Mouse (Mus musculus): Measurements from ENCODE around the gene Ctnnbip1. TPM values are rescaled to one million over a fixed set of nuclear protein-coding genes. Genes with fewer than 3 reads are reported as not detected.

Ctnnbip1 gene
- polyA plus RNA-seq (2014; fragmentation: Nextera tagmentation; extraction: Ambion mirVana), result 63.4 and 65.2 TPM in 2 replicates

GRCm38 (mm10) chr4:149517868-149518340 is at the start of gene Ctnnbip1:
TSS of gene Ctnnbip1 (plus strand) at chr4:149518236.
- WGBS, result under 1% methylated on average over 43 of the region's 46 CpGs
- peak; percentile 98 for DNase-seq (ENCODE audit: low spot score)
- H3K27me3 ChIP-seq (ENCODE audit: control insufficient read depth, insufficient read depth, low read length), result no peaks in the 10 kb centered on the region
- H3K9ac ChIP-seq (ENCODE audit: low read depth, low read length), result peak within 1 kb of the TSS; percentile 88
- peak within 1 kb of the TSS; percentile 91 for H3K4me2 ChIP-seq (replicated peaks; ENCODE audit: low read depth, low read length)
- 0 out of 2 replicates have a peak, but pooled peaks cover 6% of the 10 kb centered on the region for H3K4me1 ChIP-seq (replicated peaks; ENCODE audit: control insufficient read depth, insufficient read depth, low read length)
- H3K9me3 ChIP-seq (ENCODE audit: control insufficient read depth, low read length), result no peaks in the 10 kb centered on the region
- peak within 1 kb of the TSS; percentile 87 for H3K4me3 ChIP-seq (ENCODE audit: low read depth, low read length)
- peak; percentile 99 for ATAC-seq (ENCODE audit: low FRiP score)
- H3K36me3 ChIP-seq (ENCODE audit: control insufficient read depth, insufficient read depth, low read length), result no peaks in the 10 kb centered on the region
- peak within 1 kb of the TSS; percentile 62; the same call in 1 of the 2 replicates for H3K27ac ChIP-seq (ENCODE audit: low read depth, low read length)

- H3K36me3 ChIP-seq (ENCODE audit: control insufficient read depth, insufficient read depth, low read length), result no peaks in the 10 kb centered on the region; the same call in 1 of the 2 replicates
- no peak for ATAC-seq (ENCODE audit: low FRiP score)
- DNase-seq (ENCODE audit: low spot score), result no peak
Measured at GRCm38 (mm10) chr4:149469557-149469956, 48.5 kb upstream of the Ctnnbip1 start.

GRCm38 (mm10) chr4:149475096-149475495 is 42.9 kb upstream of the Ctnnbip1 start:
- WGBS, result 84% methylated on average over 7 of the region's 7 CpGs
- Histone ChIP-seq H3K4me2 (replicated peaks; ENCODE audit: low read depth, low read length) (no peak overlapping the region), H3K9ac (ENCODE audit: low read depth, low read length) (no peak overlapping the region), H3K4me1 (replicated peaks; ENCODE audit: control insufficient read depth, insufficient read depth, low read length) (no peaks in the 10 kb centered on the region), H3K27me3 (ENCODE audit: control insufficient read depth, insufficient read depth, low read length) (no peaks in the 10 kb centered on the region), H3K36me3 (ENCODE audit: control insufficient read depth, insufficient read depth, low read length) (no peaks in the 10 kb centered on the region; the same call in 1 of the 2 replicates), H3K27ac (ENCODE audit: low read depth, low read length) (no peak overlapping the region), H3K4me3 (ENCODE audit: low read depth, low read length) (no peak overlapping the region), H3K9me3 (ENCODE audit: control insufficient read depth, low read length) (no peaks in the 10 kb centered on the region)
- DNase-seq (ENCODE audit: low spot score) (no peak), ATAC-seq (ENCODE audit: low FRiP score) (no peak)

More at GRCm38 (mm10) chr4:149469557-149469956, 48.5 kb upstream of the Ctnnbip1 start:
- WGBS, result 96% methylated on average over 3 of the region's 3 CpGs
- no peak overlapping the region for H3K9ac ChIP-seq (ENCODE audit: low read depth, low read length)
- H3K4me3 ChIP-seq (ENCODE audit: low read depth, low read length), result no peak overlapping the region
- H3K4me2 ChIP-seq (replicated peaks; ENCODE audit: low read depth, low read length), result no peak overlapping the region
- H3K27ac ChIP-seq (ENCODE audit: low read depth, low read length), result no peak overlapping the region
- no peaks in the 10 kb centered on the region for H3K27me3 ChIP-seq (ENCODE audit: control insufficient read depth, insufficient read depth, low read length)
- H3K9me3 ChIP-seq (ENCODE audit: control insufficient read depth, low read length), result no peaks in the 10 kb centered on the region
- no peaks in the 10 kb centered on the region for H3K4me1 ChIP-seq (replicated peaks; ENCODE audit: control insufficient read depth, insufficient read depth, low read length)

GRCm38 (mm10) chr4:149477078-149477477 is 41.0 kb upstream of the Ctnnbip1 start, which contains the start of gene Tmem274:
TSS of gene Tmem274 (plus strand) at chr4:149477378.
- Histone ChIP-seq H3K9ac (ENCODE audit: low read depth, low read length) (no peak within 1 kb of the TSS), H3K4me2 (replicated peaks; ENCODE audit: low read depth, low read length) (no peak within 1 kb of the TSS), H3K9me3 (ENCODE audit: control insufficient read depth, low read length) (no peaks in the 10 kb centered on the region), H3K4me1 (replicated peaks; ENCODE audit: control insufficient read depth, insufficient read depth, low read length) (no peaks in the 10 kb centered on the region), H3K36me3 (ENCODE audit: control insufficient read depth, insufficient read depth, low read length) (no peaks in the 10 kb centered on the region; the same call in 1 of the 2 replicates), H3K4me3 (ENCODE audit: low read depth, low read length) (no peak within 1 kb of the TSS), H3K27me3 (ENCODE audit: control insufficient read depth, insufficient read depth, low read length) (no peaks in the 10 kb centered on the region), H3K27ac (ENCODE audit: low read depth, low read length) (0 out of 2 replicates have a peak within 1 kb of the TSS, but pooled peaks have one; percentile 3)
- DNase-seq (ENCODE audit: low spot score), result no peak
- WGBS, result 91% methylated on average over 11 of the region's 11 CpGs
- ATAC-seq (ENCODE audit: low FRiP score), result no peak

GRCm38 (mm10) chr4:149484566-149484965 is 33.5 kb upstream of the Ctnnbip1 start:
- no peak for DNase-seq (ENCODE audit: low spot score)
- Histone ChIP-seq H3K27me3 (ENCODE audit: control insufficient read depth, insufficient read depth, low read length) (no peaks in the 10 kb centered on the region), H3K36me3 (ENCODE audit: control insufficient read depth, insufficient read depth, low read length) (no peaks in the 10 kb centered on the region), H3K27ac (ENCODE audit: low read depth, low read length) (peak overlapping the region; percentile 55), H3K9me3 (ENCODE audit: control insufficient read depth, low read length) (no peaks in the 10 kb centered on the region), H3K4me1 (replicated peaks; ENCODE audit: control insufficient read depth, insufficient read depth, low read length) (0 out of 2 replicates have a peak, but pooled peaks cover 3% of the 10 kb centered on the region), H3K4me3 (ENCODE audit: low read depth, low read length) (peak overlapping the region; percentile 76), H3K9ac (ENCODE audit: low read depth, low read length) (peak overlapping the region; percentile 64), H3K4me2 (replicated peaks; ENCODE audit: low read depth, low read length) (peak overlapping the region; percentile 73)
- 64% methylated on average over 3 of the region's 3 CpGs for WGBS
- ATAC-seq (ENCODE audit: low FRiP score), result no peak

GRCm38 (mm10) chr4:149485053-149485824 is 32.8 kb upstream of the Ctnnbip1 start, which contains the start of the genes Nmnat1 and Lzic:
TSS of gene Nmnat1 (minus strand) at chr4:149485202.
TSS of gene Lzic (plus strand) at chr4:149485229.
- no peaks in the 10 kb centered on the region for H3K9me3 ChIP-seq (ENCODE audit: control insufficient read depth, low read length)
- 0 out of 2 replicates have a peak, but pooled peaks cover 3% of the 10 kb centered on the region for H3K4me1 ChIP-seq (replicated peaks; ENCODE audit: control insufficient read depth, insufficient read depth, low read length)
- peak within 1 kb of the TSS; percentile 73 for H3K4me2 ChIP-seq (replicated peaks; ENCODE audit: low read depth, low read length)
- H3K27ac ChIP-seq (ENCODE audit: low read depth, low read length), result peak within 1 kb of the TSS; percentile 55
- H3K27me3 ChIP-seq (ENCODE audit: control insufficient read depth, insufficient read depth, low read length), result no peaks in the 10 kb centered on the region
- H3K4me3 ChIP-seq (ENCODE audit: low read depth, low read length), result peak within 1 kb of the TSS; percentile 76
- H3K9ac ChIP-seq (ENCODE audit: low read depth, low read length), result peak within 1 kb of the TSS; percentile 64
- DNase-seq (ENCODE audit: low spot score) (peak; percentile 95), ATAC-seq (ENCODE audit: low FRiP score) (peak; percentile 98)
- WGBS, result under 1% methylated on average over 60 of the region's 60 CpGs
- no peaks in the 10 kb centered on the region for H3K36me3 ChIP-seq (ENCODE audit: control insufficient read depth, insufficient read depth, low read length)

GRCm38 (mm10) chr4:149485825-149486206 is 32.2 kb upstream of the Ctnnbip1 start:
- H3K4me3 ChIP-seq (ENCODE audit: low read depth, low read length), result peak overlapping the region; percentile 76
- no peaks in the 10 kb centered on the region for H3K27me3 ChIP-seq (ENCODE audit: control insufficient read depth, insufficient read depth, low read length)
- 0 out of 2 replicates have a peak, but pooled peaks cover 3% of the 10 kb centered on the region for H3K4me1 ChIP-seq (replicated peaks; ENCODE audit: control insufficient read depth, insufficient read depth, low read length)
- peak; percentile 39 for DNase-seq (ENCODE audit: low spot score)
- 2% methylated on average over 10 of the region's 10 CpGs for whole genome bisulfite sequencing
- H3K36me3 ChIP-seq (ENCODE audit: control insufficient read depth, insufficient read depth, low read length), result no peaks in the 10 kb centered on the region
- peak; percentile 28 for ATAC-seq (ENCODE audit: low FRiP score)
- 0 out of 2 replicates have a peak overlapping the region, but pooled peaks have one; percentile 55 for H3K27ac ChIP-seq (ENCODE audit: low read depth, low read length)
- H3K9me3 ChIP-seq (ENCODE audit: control insufficient read depth, low read length), result no peaks in the 10 kb centered on the region
- peak overlapping the region; percentile 64 for H3K9ac ChIP-seq (ENCODE audit: low read depth, low read length)
- peak overlapping the region; percentile 73 for H3K4me2 ChIP-seq (replicated peaks; ENCODE audit: low read depth, low read length)

GRCm38 (mm10) chr4:149487729-149488128 is 30.3 kb upstream of the Ctnnbip1 start:
- Histone ChIP-seq H3K36me3 (ENCODE audit: control insufficient read depth, insufficient read depth, low read length) (peaks cover 3% of the 10 kb centered on the region), H3K27me3 (ENCODE audit: control insufficient read depth, insufficient read depth, low read length) (no peaks in the 10 kb centered on the region), H3K4me2 (replicated peaks; ENCODE audit: low read depth, low read length) (no peak overlapping the region), H3K4me1 (replicated peaks; ENCODE audit: control insufficient read depth, insufficient read depth, low read length) (0 out of 2 replicates have a peak, but pooled peaks cover 3% of the 10 kb centered on the region), H3K9me3 (ENCODE audit: control insufficient read depth, low read length) (no peaks in the 10 kb centered on the region), H3K9ac (ENCODE audit: low read depth, low read length) (no peak overlapping the region), H3K27ac (ENCODE audit: low read depth, low read length) (no peak overlapping the region), H3K4me3 (ENCODE audit: low read depth, low read length) (no peak overlapping the region)
- WGBS, result 96% methylated on average over 12 of the region's 12 CpGs
- no peak for ATAC-seq (ENCODE audit: low FRiP score)
- no peak for DNase-seq (ENCODE audit: low spot score)
